Mouse (Mus musculus) cerebellum, adult 2 months (tissue): ENCODE results near the gene Gm6890.
"Not testable (repeated sequence)": the region's sequence is repeated elsewhere in the genome, so short reads cannot be mapped to it uniquely, and the experiment has no call there.

Source experiments
- CTCF ChIP-seq: fragments of 200-500 bp; IDR thresholded peaks from 2 replicates; pipeline ENCODE4 v1.5.1; 2011; ENCODE audit warnings: low read depth, mild to moderate bottlenecking, control low read depth, low read length, moderate library complexity, borderline replicate concordance; ENCODE audit not compliant: insufficient read depth
- POLR2A ChIP-seq: fragments of 200-500 bp; IDR thresholded peaks from 2 replicates; pipeline ENCODE4 v1.6.1; 2011; ENCODE audit warnings: low read length, control low read depth, borderline replicate concordance; ENCODE audit not compliant: insufficient read depth

- TF ChIP-seq POLR2A, CTCF: not testable (repeated sequence)
These were observed 30.0 kb downstream of the Gm6890 start for GRCm38 (mm10) chrX:74770715-74771114.
